Mouse (Mus musculus): ENCODE measurements at regions not wholly inside any gene's neighbourhood (a gene's known extent, or its start where the extent isn't known, plus 50 kb on each side); places are given as distances from the start of the nearest gene placed in this dataset.

DNA sequence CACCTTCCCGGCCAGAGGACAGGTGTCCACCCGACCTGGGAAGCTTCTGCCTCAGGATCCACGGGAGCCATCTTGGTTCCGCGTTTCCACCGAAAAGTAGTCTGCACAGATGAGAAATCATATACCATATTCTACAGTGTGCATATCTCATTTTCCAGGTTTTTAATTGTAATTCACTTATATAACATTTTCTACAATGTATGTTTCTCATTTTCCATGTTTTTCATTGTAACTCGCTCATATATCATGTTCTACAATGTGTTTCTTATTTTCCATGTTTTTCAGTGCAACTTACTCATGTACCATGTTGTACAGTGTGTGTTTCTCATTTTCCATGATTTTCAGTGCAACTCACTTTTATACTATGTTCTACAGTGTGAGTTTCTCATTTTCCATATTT lies 65.4 kb upstream of the Rab39b start:
- TF ChIP-seq MAFK (IDR thresholded peaks at IDR 0.05; ENCODE audit: insufficient read depth, low read depth, low read length) (no peak), ZNF384 (IDR thresholded peaks at IDR 0.05; ENCODE audit: low read depth, low read length) (no peak)
